Mouse (Mus musculus): ENCODE measurements around the gene Slc50a1.

DNA sequence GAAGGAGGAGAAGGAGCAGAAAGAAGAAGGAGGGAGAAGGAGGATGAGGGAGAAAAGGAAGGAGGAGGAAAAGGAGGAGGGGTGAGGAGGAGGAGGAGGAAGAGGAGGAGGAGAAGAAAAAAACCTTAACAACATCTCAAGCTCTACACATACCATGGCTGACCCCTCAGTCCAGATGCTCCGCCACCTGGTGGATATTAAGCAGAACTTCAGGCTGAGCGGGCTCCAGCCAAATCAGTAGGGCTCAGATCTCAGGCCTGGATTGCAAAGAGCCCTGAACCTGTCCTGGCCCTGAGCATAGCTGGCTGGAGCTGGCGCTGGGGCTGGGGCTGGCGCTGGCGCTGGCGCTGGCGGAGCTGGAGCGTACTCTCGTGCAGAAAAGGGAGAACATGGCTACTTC is 37.7 kb upstream of the Slc50a1 start:
- TF ChIP-seq POLR2A (IDR thresholded peaks at IDR 0.05; ENCODE audit: insufficient read depth, low read depth, low read length) (no peak), CTCF (IDR thresholded peaks at IDR 0.05; ENCODE audit: insufficient read depth, low read depth, low read length) (peak; percentile 72)
